Mouse (Mus musculus) stomach, postnatal 0 days (tissue): Measurements from ENCODE around the gene Galnt9. TPM values are rescaled to one million over a fixed set of nuclear protein-coding genes. Genes with fewer than 3 reads are reported as not detected.

ENCODE experiments used
- ATAC-seq: fragments of 200-750 bp; cut with Nextera tagmentation; 2 replicates; pipeline ENCODE4 v1.8.0; 2017; ENCODE audit not compliant: low FRiP score, low TSS enrichment
- DNase-seq: peaks from one replicate; pipeline ENCODE4 v3.0.0-alpha.2; 2016; ENCODE audit warnings: low spot score
- H3K27ac ChIP-seq: fragments of 300-500 bp; sonication (generic); replicated peaks from 2 replicates; pipeline ENCODE4 v1.5.1; 2014; ENCODE audit warnings: mild to moderate bottlenecking, control low read depth
- H3K27me3 ChIP-seq: fragments of 300-500 bp; sonication (generic); 2 replicates; pipeline ENCODE4 v1.6.1; 2014; ENCODE audit warnings: low read length; ENCODE audit not compliant: control insufficient read depth, insufficient read depth
- H3K36me3 ChIP-seq: fragments of 300-500 bp; sonication (generic); 2 replicates; pipeline ENCODE4 v1.6.1; 2014; ENCODE audit warnings: low read length, mixed read lengths; ENCODE audit not compliant: control insufficient read depth, insufficient read depth
- H3K4me1 ChIP-seq: fragments of 300-500 bp; sonication (generic); replicated peaks from 2 replicates; pipeline ENCODE4 v1.6.1; 2014; ENCODE audit warnings: antibody characterized with exemption; ENCODE audit not compliant: control insufficient read depth, insufficient read depth
- H3K4me2 ChIP-seq: fragments of 300-500 bp; sonication (generic); replicated peaks from 2 replicates; pipeline ENCODE4 v1.6.1; 2014; ENCODE audit warnings: low read depth, mild to moderate bottlenecking, control low read depth, moderate library complexity
- H3K4me3 ChIP-seq: fragments of 300-500 bp; sonication (generic); 2 replicates; pipeline ENCODE4 v1.5.1; 2014; ENCODE audit warnings: low read depth, low read length, control low read depth
- H3K9ac ChIP-seq: fragments of 300-500 bp; sonication (generic); 2 replicates; pipeline ENCODE4 v1.6.1; 2014; ENCODE audit warnings: mild to moderate bottlenecking, low read length, control low read depth, mixed read lengths
- H3K9me3 ChIP-seq: fragments of 300-500 bp; sonication (generic); 2 replicates; pipeline ENCODE4 v1.6.1; 2016; ENCODE audit warnings: low read length; ENCODE audit not compliant: control insufficient read depth
- CTCF ChIP-seq: IDR thresholded peaks from 2 replicates; pipeline ENCODE4 v1.5.1; 2016; ENCODE audit warnings: antibody characterized with exemption, low read depth, mild to moderate bottlenecking, moderate library complexity
- EP300 ChIP-seq: optimal IDR thresholded peaks from 2 replicates; pipeline ENCODE3; 2016; ENCODE audit warnings: antibody characterized with exemption
- WGBS: fragments of 180-500 bp; shearing (Covaris S2); extraction: QIAGEN DNeasy Blood & Tissue Kit; methylation state at CpG from one replicate; pipeline ENCODE4 v1.1.7; 2014; 5-methylcytosine and 5-hydroxymethylcytosine counted together
- polyA plus RNA-seq: library from polyadenylated mRNA; unstranded; fragments of >200 nt; fragmentation: Nextera tagmentation; extraction: Ambion mirVana; gene quantifications from 2 replicates; pipeline ENCODE4 v1.2.1, GENCODE M21; 2015

Galnt9 gene
- polyA plus RNA-seq, 1 experiment from 2014 or later: 0.29 TPM

GRCm38 (mm10) chr5:110595341-110595740, 51.2 kb downstream of the Galnt9 start:
- Histone ChIP-seq H3K27ac (no peak overlapping the region), H3K4me3 (no peak overlapping the region), H3K36me3 (no peaks in the 10 kb centered on the region), H3K27me3 (no peaks in the 10 kb centered on the region), H3K4me1 (no peaks in the 10 kb centered on the region), H3K4me2 (no peak overlapping the region), H3K9me3 (no peaks in the 10 kb centered on the region), H3K9ac (no peak overlapping the region)
- 89% methylated on average over 10 of the region's 10 CpGs for WGBS
- TF ChIP-seq CTCF (no peak), EP300 (no peak)
- DNase-seq (no peak), ATAC-seq (no peak)

DNA sequence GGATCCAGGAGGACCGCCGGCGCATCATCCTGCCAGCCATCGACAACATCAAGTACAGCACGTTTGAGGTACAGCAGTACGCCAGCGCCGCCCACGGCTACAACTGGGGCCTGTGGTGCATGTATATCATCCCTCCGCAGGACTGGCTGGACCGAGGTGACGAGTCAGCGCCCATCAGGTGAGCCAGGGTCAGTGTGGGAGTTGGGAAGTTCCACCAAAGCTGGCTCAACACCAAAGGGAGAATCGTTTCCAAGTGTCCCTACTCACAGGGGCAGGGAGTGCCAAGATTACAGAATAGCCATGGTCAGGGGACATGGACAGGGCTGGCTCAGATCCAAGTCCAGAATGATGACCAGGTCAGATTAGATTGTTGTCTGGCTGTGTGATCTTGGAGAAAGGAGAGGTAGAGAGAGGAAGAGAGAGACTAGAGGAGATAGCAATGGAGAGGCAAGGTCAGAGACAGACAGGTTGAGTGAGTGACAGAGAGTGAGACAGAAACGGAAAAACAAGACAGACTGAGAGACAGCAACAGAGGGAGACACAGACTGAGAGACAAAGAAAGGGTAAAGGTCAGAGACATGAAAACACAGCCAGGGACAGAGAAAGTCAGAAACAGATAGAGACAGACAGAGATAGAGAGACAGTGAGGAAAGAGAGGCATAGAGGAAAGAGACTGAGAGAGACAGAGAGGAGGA, 52.1 kb downstream of the Galnt9 start:
- 88% methylated on average over 15 of the region's 15 CpGs for WGBS
- no peak for DNase-seq
- Histone ChIP-seq H3K4me1 (no peaks in the 10 kb centered on the region), H3K4me2 (no peak overlapping the region), H3K4me3 (no peak overlapping the region), H3K27me3 (no peaks in the 10 kb centered on the region), H3K27ac (no peak overlapping the region), H3K9me3 (no peaks in the 10 kb centered on the region), H3K9ac (no peak overlapping the region), H3K36me3 (no peaks in the 10 kb centered on the region)
- TF ChIP-seq EP300: no peak
- no peak for TF ChIP-seq CTCF
- ATAC-seq: no peak

GRCm38 (mm10) chr5:110597502-110597901, 53.3 kb downstream of the Galnt9 start:
- no peaks in the 10 kb centered on the region for H3K27me3 ChIP-seq
- H3K9ac ChIP-seq: no peak overlapping the region
- TF ChIP-seq CTCF: no peak
- no peak for TF ChIP-seq EP300
- H3K4me2 ChIP-seq: no peak overlapping the region
- H3K9me3 ChIP-seq: no peaks in the 10 kb centered on the region
- DNase-seq (no peak), ATAC-seq (no peak)
- no peaks in the 10 kb centered on the region for H3K36me3 ChIP-seq
- 23% methylated on average over 2 of the region's 2 CpGs for WGBS
- H3K4me1 ChIP-seq: no peaks in the 10 kb centered on the region
- no peak overlapping the region for H3K4me3 ChIP-seq
- H3K27ac ChIP-seq: no peak overlapping the region

DNA sequence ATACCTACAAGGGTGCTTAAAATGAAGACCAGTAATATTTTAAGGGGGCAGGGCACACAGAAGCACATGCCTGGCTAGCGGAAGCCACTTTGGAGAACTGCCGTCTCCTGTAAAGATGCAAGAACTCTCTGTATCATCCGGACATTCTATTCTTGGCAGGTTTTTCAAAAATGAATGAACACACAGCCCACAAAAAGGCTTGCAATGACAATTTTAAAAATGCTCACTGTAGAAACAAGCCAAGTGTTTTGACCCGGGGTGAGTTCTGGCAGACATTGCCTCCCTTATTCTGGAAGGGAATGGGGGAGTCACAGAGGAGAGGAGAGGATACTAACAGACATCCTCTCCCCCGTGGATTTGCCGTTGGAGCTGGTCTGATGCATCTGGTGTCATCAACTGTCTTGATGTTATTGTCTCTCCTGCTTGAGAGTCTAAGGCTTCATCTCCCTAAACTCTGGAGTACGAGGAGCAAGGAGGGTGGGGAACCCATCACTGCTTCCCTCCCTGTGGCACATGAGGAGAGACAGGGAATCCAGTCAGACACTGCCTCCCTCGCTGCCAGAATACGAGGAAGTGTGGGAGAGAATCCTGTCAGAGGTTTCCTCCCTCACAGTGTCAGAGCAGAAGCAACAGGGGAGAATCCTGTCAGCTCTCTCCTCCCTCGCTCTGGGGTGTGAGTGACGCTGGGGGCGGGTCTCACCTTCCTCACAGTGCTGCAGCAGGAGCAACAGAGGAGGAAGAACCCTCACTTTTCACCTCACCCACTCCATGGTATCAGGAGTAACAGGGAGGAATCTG, 54.3 kb downstream of the Galnt9 start:
- H3K4me2 ChIP-seq: no peak overlapping the region
- WGBS: 23% methylated on average over 12 of the region's 12 CpGs
- no peaks in the 10 kb centered on the region for H3K9me3 ChIP-seq
- no peak overlapping the region for H3K4me3 ChIP-seq
- DNase-seq (no peak), ATAC-seq (no peak)
- no peaks in the 10 kb centered on the region for H3K4me1 ChIP-seq
- H3K9ac ChIP-seq: no peak overlapping the region
- H3K27ac ChIP-seq: no peak overlapping the region
- H3K36me3 ChIP-seq: no peaks in the 10 kb centered on the region
- H3K27me3 ChIP-seq: no peaks in the 10 kb centered on the region
- TF ChIP-seq EP300 (no peak), CTCF (no peak)

- WGBS: 77% methylated on average over 7 of the region's 7 CpGs
- no peaks in the 10 kb centered on the region for H3K27me3 ChIP-seq
- H3K36me3 ChIP-seq: no peaks in the 10 kb centered on the region
- ATAC-seq: no peak
- H3K27ac ChIP-seq: no peak overlapping the region
- no peak overlapping the region for H3K4me2 ChIP-seq
- H3K9me3 ChIP-seq: no peaks in the 10 kb centered on the region
- no peak for TF ChIP-seq EP300
- no peak for TF ChIP-seq CTCF
- DNase-seq: no peak
- no peak overlapping the region for H3K4me3 ChIP-seq
- no peaks in the 10 kb centered on the region for H3K4me1 ChIP-seq
- no peak overlapping the region for H3K9ac ChIP-seq
Measured at GRCm38 (mm10) chr5:110603016-110603685, 59.0 kb downstream of the Galnt9 start.

- Histone ChIP-seq H3K27me3 (no peaks in the 10 kb centered on the region), H3K27ac (no peak overlapping the region), H3K9me3 (no peaks in the 10 kb centered on the region), H3K4me1 (no peaks in the 10 kb centered on the region), H3K9ac (no peak overlapping the region), H3K4me2 (no peak overlapping the region), H3K36me3 (no peaks in the 10 kb centered on the region), H3K4me3 (no peak overlapping the region)
- 78% methylated on average over 2 of the region's 2 CpGs for WGBS
- ATAC-seq (no peak), DNase-seq (no peak)
- TF ChIP-seq CTCF: no peak
- TF ChIP-seq EP300: no peak
Measured at GRCm38 (mm10) chr5:110604311-110604710, 60.2 kb downstream of the Galnt9 start.
